Mouse (Mus musculus): ENCODE data around the gene Bcas3. TPM values are rescaled to one million over a fixed set of nuclear protein-coding genes. Genes with fewer than 3 reads are reported as not detected.

Bcas3 gene
- total RNA-seq, 2 experiments from 2014 or later = 58.3 to 59.5 TPM

DNA sequence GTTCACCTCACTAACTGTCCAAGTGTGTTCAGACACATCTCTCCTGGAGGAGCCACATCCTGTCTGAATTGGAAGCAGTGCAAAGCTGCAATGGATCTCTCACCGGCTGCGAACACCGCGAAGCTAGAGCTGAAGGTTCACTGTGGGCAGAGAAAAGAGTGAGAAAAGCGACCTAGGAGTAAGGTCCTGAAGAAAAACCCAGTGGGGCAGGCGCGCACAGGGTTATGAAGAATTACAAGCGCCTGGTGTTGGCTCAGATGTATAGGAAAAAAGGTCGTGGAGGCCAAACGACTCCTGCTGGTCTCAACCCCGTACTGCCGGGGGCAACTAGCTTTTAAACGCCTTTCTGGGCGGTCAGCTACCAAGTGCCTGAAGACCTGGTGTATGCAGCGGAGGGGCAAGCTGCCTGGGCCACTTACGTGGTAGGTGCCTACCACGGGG, 478.0 kb downstream of the Bcas3 start:
- no peak for DNase-seq (ENCODE audit: low spot score in 2 of 2)
- intact Hi-C loops (cut with DNase I) = loop anchor here (5.0 kb wide), 1 partner anchor 1314 kb away; no protein-coding TSS in a partner anchor

DNA sequence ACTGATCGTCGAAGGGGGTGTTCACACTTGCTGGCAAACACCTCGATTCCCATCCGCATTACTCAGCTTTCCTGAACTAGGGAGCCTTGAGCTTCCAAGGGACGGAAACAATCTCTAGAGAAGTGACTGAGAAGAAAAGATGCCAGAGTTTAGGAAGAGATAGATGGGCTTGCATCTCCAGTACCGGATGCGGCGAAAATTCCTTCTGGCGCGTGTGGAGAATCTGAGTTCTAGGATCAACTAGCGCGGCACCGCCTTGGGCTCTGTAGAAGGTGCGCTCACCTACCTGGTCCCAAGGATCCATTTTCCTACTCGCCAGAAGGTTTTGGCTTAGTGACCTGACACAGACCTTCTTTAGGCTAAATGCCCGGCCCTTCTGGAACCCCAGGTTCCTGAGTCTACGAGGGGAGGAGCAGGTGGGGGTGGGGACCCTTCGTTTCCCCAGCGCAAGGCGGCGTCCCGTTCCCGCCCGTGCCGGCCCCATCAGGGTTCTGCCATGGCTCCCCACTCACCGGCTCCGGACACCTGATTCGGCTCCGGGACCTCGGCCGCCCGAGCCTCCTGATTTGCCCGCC, 478.8 kb downstream of the Bcas3 start:
- intact Hi-C loops (cut with DNase I) = loop anchor here (5.0 kb wide), 1 partner anchor 1314 kb away; no protein-coding TSS in a partner anchor
- no peak for DNase-seq (ENCODE audit: low spot score in 2 of 2)

DNA sequence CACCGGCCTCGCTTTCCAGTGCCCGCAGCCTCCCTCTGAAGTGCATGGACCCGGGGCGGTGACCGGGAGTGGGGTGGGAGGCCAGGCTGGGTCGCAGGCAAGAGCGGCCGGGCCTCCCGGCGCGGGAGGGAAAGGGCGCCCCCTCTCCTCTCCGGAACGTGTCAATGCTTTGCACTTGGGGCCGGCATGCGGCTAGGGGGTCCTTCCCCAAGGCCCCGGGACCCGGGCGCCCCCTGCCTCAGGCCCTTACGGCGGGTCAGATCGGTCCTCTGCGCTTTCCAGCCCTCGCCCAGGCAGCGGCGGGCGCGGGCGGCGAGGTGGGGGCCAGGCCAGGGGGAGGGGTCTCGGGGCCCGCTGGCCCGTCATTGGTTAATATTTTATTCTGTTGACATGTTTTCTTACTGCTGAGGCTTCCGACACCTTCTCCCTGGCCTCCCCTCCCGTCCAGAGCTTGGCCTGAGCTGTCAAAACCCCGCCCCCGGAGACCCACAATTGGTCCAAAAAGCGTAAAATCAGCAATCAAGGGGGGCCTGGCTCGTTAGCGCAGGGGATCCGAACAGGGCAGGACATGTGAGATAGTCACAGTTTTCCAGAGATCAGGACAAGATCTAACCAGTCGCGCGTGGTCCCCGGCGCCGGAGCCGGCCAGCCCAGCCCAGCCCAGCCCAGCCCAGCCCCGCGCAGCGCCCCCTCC, 479.4 kb downstream of the Bcas3 start, which contains the start of gene Tbx2:
TSS of gene Tbx2 (plus strand) at position 321 of the 694 bp plus-strand sequence.
- intact Hi-C loops (cut with DNase I) = loop anchor here (5.0 kb wide), 1 partner anchor 1315 kb away; no protein-coding TSS in a partner anchor

DNA sequence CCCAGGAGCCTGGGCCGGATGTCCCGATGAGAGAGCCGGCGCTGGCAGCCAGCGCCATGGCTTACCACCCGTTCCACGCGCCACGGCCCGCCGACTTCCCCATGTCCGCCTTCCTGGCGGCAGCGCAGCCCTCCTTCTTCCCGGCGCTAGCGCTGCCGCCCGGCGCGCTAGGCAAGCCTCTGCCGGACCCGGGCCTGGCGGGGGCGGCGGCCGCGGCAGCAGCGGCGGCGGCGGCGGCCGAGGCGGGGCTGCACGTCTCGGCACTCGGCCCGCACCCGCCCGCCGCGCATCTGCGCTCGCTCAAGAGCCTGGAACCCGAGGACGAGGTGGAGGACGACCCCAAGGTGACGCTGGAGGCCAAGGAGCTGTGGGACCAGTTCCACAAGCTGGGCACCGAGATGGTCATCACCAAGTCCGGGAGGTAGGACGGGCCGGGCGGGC, 480.1 kb downstream of the Bcas3 start:
- no peak for DNase-seq (ENCODE audit: low spot score in 2 of 2)
- intact Hi-C loops (cut with DNase I) = loop anchor here (5.0 kb wide), 1 partner anchor 1316 kb away; no protein-coding TSS in a partner anchor

More for the DNA sequence above, 479.4 kb downstream of the Bcas3 start, which contains the start of gene Tbx2:
- DNase-seq (ENCODE audit: low spot score in 2 of 2) = no peak

DNA sequence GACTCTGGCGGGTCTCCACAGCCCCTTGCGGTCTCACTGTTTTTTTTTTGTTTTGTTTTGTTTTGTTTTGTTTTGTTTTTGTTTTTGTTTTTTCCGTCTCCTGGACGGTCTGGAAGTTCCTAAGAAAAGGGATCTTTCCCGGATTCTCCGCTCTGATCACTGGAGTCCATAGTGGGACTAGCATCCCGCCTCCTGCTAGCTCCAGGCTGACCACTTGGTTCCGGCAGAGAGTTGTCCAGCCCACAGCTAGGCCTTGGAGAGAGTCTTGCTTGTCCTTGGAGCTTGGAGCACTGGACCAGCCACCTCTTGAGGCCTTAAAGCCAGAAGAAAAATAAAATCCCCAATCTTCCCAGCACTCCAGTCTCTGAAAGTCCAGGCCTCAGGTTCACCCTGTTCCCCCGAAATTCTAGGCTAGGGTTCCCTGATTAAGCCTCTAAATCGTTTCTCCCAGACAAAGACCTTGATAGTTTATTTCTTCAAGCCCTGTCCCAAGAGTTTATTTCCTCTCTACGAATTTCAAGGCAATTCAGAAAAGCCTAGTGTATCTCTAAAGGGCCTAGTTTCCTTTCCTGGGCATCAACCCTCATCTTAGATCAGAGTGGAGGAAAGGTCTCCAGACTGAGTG, 480.9 kb downstream of the Bcas3 start:
- no peak for DNase-seq (ENCODE audit: low spot score in 2 of 2)
- intact Hi-C loops (cut with DNase I) = loop anchor here (5.0 kb wide), 1 partner anchor 1317 kb away; no protein-coding TSS in a partner anchor

DNA sequence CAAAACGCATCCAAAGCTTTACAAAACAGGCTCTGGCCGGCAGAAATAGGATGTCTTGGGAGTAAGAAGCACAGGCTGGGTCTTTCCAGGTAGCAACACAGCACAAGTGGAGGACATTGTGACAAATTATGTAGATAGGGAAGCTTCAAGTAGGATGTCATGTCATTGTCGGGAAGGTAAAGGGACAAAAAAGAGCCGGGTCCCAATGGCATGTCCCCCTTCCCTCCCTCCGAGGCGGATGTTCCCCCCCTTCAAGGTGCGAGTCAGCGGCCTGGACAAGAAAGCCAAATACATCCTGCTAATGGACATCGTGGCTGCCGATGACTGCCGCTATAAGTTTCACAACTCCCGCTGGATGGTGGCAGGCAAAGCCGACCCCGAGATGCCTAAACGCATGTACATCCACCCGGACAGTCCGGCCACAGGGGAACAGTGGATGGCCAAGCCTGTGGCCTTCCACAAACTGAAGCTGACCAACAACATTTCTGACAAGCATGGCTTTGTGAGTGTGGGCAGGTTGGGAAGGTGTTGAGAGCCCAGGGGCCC, 481.5 kb downstream of the Bcas3 start:
- intact Hi-C loops (cut with DNase I) = loop anchor here (5.0 kb wide), 1 partner anchor 1317 kb away; no protein-coding TSS in a partner anchor
- DNase-seq (ENCODE audit: low spot score in 2 of 2) = no peak

DNA sequence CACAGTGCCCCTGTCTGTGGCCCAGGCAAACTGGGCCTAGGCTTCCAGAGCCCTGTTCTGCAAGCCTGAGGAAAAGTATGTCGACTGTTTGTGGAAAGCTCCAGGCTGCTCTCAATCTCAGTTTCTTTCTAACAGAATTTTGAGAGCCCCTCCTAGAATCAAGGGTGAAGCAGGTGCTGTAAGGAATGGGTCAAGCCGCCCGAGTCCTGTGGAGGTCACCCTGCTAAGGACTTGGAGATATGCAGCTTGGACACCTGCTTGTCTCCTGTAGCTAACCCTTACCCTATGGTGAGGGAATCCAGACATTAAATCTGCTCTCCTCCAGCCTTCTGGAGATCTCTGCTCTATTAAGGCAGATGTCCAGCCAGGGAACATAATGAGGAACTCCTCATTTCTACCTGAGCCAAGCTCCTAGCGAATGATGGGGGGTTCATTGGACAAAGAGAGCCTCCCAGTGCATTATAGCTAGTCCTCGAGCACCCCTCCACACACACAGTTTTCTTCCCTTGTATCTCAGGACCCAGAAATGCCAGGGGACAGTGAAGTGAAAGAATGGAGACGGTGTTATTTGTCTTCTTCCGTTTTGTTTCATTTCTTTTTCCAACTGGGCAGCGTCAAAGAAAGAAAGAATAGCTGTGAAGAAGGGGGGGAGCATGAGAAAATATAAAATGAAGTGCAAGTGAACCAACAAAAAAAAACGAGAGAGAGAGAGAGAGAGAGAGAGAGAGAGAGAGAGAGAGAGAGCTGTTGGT, 482.2 kb downstream of the Bcas3 start:
- no peak for DNase-seq (ENCODE audit: low spot score in 2 of 2)
- intact Hi-C loops (cut with DNase I) = no loop called here

DNA sequence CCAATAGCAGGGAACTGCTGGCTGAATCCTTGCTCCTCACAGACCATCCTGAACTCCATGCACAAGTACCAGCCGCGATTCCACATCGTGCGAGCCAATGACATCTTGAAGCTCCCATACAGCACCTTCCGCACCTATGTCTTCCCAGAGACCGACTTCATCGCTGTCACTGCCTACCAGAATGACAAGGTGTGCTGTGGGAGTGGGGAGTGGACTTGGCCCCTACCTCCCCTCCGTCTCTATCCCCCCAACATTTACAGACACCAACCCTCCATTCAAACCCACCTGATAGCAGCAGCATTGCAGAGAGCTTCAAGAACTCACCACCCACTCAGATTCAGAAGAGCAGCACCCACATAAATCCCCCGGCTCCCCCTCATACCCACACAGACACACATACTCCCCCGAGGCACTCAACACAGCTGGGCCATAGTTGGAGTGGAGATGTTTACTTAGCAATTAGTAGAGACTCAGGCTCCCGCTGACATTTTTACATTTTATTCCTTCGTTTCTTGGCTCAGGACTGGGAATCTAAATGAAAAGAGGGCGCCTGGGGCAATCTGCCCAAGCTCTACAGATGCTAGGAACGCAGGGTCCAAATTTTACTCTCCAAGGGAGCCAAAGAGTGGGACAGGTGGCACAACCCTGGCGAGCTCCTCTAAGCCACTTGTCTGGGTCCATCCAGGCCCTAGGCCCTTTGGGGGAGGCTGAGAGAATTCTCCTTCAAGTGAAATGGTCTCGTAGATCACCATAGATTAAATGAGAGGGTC, 483.0 kb downstream of the Bcas3 start:
- DNase-seq (ENCODE audit: low spot score in 2 of 2) = no peak
- intact Hi-C loops (cut with DNase I) = no loop called here

DNA sequence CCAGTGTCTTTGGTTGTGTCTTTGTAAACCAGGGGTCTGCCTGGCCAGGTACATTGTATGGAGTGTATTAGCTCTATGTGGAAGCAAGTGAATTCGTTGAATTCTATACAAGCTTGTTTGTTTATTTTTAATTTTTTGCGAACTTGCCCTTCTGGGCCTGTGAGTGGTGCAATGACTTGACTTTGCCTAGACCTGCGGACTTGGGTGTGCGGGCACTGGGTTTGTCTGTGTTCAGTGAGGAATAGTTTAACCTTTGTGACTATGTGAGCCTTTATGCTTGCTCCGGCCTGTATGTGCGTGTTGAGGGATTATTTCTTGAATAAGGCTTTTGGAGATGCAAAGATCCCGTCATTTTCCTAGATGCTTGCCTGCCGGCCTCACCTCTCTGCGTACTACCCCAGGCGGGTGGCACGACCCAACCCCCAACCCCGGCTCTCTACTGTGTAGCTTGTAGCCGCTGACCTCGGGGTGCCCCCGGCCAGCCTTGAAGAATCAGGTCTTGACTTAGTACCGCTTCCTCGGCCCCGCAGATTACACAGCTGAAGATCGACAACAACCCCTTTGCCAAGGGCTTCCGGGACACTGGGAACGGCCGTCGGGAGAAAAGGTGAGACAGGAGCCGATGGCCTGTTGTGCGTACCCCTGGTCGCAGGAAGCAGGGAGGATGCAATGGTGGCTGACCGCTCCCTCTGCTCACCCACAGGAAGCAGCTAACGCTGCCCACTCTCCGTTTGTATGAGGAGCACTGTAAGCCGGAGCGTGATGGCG, 483.7 kb downstream of the Bcas3 start:
- no peak for DNase-seq (ENCODE audit: low spot score in 2 of 2)
- intact Hi-C loops (cut with DNase I) = no loop called here

DNA sequence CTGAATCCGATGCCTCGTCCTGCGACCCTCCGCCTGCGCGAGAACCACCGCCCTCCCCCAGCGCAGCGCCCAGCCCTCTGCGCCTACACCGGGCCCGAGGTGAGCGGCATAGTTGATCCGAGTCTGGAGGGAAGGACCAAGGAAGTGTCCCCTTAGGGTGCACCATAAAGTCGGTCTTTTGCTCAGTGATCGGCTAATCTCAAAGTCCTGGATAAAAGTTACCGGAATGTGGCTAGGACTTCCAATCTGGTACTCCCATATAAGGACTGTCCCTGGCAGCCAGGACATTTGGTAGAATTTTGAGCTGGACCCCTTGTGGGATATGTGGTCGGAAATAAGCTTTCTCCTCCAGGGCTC, 484.3 kb downstream of the Bcas3 start:
- intact Hi-C loops (cut with DNase I) = no loop called here
- no peak for DNase-seq (ENCODE audit: low spot score in 2 of 2)

DNA sequence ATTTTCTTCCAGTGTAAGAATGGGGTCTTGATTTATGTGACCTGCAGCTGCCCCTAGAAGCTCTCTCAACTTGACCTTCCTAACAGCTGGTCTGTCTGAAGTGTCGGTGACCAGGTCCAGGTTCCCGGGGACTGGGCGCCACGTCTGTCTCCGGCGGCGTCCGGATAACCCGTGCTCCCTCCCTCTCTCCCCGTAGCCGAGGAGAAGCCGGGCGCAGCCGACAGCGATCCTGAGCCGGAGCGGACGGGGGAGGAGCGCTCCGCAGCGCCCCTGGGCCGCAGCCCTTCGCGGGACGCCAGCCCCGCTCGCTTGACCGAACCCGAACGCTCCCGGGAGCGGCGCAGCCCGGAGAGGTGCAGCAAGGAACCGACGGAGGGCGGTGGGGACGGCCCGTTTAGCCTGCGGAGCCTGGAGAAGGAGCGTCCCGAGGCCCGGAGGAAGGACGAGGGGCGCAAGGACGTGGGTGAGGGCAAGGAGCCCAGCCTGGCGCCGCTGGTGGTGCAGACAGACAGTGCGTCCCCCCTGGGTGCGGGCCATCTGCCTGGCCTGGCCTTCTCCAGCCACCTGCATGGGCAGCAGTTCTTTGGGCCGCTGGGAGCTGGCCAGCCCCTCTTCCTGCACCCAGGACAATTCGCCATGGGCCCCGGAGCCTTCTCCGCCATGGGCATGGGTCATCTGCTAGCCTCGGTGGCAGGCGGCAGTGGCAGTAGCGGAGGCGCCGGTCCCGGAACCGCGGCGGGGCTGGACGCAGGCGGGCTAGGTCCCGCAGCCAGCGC, 484.9 kb downstream of the Bcas3 start:
- intact Hi-C loops (cut with DNase I) = no loop called here
- no peak for DNase-seq (ENCODE audit: low spot score in 2 of 2)

DNA sequence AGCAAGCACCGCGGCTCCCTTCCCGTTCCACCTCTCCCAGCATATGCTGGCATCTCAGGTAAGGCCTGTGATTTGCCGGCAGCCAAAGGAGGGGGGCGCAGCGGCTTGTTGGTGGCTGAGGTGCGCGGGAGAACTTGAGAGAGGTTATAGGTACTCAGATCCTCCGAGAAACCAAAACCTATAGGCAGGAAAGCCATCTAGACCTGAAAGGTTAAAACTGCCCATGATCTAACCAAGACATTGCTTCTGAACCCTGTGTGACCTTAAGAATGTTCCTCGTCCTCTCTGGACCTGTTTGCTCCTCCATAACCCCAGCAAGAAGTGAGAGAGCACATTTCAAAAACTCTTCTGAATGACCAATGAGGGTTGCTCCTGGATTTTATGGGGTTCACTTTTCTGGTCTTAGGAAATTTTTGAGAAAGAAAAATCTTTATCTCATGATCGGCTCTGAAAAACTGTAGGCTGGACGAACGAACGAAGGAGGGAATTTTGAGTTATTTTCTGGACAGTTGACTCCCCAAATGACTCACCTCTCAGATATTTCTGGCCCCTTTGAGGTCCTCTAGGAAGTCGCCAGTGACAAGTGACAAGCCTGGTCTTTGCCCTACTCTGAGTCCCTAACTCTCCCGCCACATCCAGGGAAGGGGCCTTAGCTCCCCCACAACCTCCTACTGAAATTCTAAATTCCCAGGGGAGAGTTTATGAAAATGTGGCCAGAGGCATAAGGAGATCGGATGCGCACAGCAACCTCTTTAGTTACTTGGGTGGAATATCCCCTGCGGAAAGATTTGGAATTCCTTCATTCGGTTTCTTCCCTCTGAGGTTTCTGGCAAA, 485.7 kb downstream of the Bcas3 start:
- intact Hi-C loops (cut with DNase I) = no loop called here
- no peak for DNase-seq (ENCODE audit: low spot score in 2 of 2)

DNA sequence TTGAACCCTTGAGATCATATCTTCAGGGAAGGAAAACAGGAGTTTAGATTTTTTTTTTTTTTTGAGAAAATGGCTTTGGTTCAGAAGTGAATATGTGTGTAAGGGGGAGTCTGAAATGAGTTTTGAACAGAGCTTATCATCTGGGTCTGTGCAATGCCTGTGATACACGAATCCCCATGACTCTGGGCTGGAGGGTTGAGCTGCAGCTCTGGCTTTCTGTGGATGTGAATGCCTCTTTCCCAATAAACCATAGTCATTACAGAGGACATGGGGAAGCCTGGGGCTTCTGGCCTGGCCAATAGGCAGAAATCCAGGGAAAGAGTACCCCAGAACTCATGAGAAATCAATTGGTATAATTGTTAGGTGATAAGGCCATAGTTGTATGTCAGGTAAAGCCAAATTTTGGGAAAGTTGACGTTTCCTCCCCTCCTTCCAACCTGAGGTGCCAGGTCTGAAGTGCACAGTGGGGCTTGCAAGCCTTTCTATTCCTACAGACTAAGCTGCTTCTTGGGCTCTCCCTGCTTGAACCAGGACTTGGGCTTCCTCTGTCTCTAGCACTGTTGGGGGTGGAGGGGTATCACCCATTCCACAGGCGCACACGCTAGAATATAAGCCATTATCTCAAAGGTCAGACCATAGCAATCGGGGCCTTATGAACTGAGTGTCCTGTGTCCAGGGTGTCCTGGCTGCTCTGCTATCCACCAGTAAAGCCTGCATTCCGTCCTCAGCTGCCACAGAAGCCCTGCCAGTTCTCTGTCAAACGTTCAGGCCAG, 486.5 kb downstream of the Bcas3 start:
- DNase-seq (ENCODE audit: low spot score in 2 of 2) = no peak
- intact Hi-C loops (cut with DNase I) = loop anchor here (5.0 kb wide), 5 partner anchors 48 to 457 kb away; partner anchors contain the start of gene Tbx4

DNA sequence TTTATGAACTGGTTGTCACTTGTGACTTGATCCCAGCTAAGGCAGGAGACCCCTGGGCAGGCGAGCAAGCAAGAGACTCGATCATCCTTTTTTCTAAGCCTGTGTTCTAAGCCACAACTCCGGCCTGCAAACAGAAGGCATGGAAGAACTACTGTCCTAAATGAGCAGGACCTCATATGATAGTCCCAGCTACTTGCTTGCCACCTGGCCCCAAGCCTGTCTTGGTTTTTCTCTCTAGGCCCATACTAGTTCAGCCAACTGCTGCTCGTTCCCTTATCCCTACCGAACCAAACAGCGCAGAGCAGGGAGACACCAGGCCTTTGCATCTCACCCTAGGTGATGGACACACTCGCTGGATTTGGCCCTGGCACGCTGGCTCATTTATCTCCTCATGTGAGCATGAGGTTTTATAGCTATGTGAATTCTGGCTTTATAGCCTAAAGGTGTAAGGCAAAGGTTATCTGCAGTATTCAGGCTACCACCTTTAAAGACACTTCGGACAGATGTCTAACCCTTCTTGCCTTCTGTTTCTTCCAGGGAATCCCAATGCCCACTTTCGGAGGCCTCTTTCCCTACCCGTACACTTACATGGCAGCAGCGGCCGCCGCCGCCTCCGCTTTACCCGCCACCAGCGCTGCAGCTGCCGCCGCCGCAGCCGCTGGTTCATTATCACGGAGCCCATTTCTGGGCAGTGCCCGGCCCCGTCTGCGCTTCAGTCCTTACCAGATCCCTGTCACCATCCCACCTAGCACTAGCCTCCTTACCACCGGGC, 487.2 kb downstream of the Bcas3 start:
- no peak for DNase-seq (ENCODE audit: low spot score in 2 of 2)
- intact Hi-C loops (cut with DNase I) = loop anchor here (5.0 kb wide), 5 partner anchors 47 to 458 kb away; partner anchors contain the start of gene Tbx4

DNA sequence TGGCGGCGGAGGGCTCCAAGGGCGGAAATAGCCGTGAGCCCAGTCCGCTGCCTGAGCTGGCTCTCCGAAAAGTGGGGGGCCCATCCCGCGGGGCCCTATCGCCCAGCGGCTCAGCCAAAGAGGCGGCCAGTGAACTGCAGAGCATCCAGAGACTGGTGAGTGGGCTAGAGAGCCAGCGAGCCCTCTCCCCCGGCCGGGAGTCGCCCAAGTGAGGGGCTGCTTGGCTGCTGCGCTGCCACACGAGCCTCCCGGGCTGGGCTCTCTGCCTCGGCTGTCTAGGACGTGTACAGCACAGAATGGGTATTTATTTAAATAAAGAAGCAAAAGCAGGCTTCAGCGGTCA, 487.8 kb downstream of the Bcas3 start:
- intact Hi-C loops (cut with DNase I) = loop anchor here (5.0 kb wide), 5 partner anchors 47 to 458 kb away; partner anchors contain the start of gene Tbx4
- DNase-seq (ENCODE audit: low spot score in 2 of 2) = no peak

Measured in left cerebral cortex, postnatal 14 days (tissue).